Mouse (Mus musculus): ENCODE data around the gene Zbtb5.
A peak's percentile ranks its signal among the peaks of the same experiment; 100 is the strongest.
"Not testable (repeated sequence)": the region's sequence is repeated elsewhere in the genome, so short reads cannot be mapped to it uniquely, and the experiment has no call there.

Zbtb5 gene

GRCm38 (mm10) chr4:45010806-45011415 is 1.3 kb downstream of the Zbtb5 start:
- DNase-seq (ENCODE audit: low spot score): peak; percentile 40

GRCm38 (mm10) chr4:45005452-45005851 is 6.8 kb downstream of the Zbtb5 start:
- no peak for DNase-seq (ENCODE audit: low spot score)

GRCm38 (mm10) chr4:45000001-45000400 is 12.2 kb downstream of the Zbtb5 start:
- DNase-seq (ENCODE audit: low spot score): no peak

- DNase-seq (ENCODE audit: low spot score): no peak
Measured at GRCm38 (mm10) chr4:44998071-44998470, 14.1 kb downstream of the Zbtb5 start.

GRCm38 (mm10) chr4:44994776-44995175 is 17.4 kb downstream of the Zbtb5 start:
- no peak for DNase-seq (ENCODE audit: low spot score)

- DNase-seq (ENCODE audit: low spot score): no peak
Measured at GRCm38 (mm10) chr4:44993847-44994246, 18.4 kb downstream of the Zbtb5 start.

GRCm38 (mm10) chr4:44993179-44993578 is 19.0 kb downstream of the Zbtb5 start:
- DNase-seq (ENCODE audit: low spot score): not testable (repeated sequence)

GRCm38 (mm10) chr4:44992330-44992729 is 19.9 kb downstream of the Zbtb5 start:
- DNase-seq (ENCODE audit: low spot score): not testable (repeated sequence)

- DNase-seq (ENCODE audit: low spot score): no peak
Measured at GRCm38 (mm10) chr4:44990560-44990959, 21.7 kb downstream of the Zbtb5 start.

GRCm38 (mm10) chr4:44983131-44983740 is 29.0 kb downstream of the Zbtb5 start:
- no peak for DNase-seq (ENCODE audit: low spot score)

- no peak for DNase-seq (ENCODE audit: low spot score)
Measured at GRCm38 (mm10) chr4:44982440-44983130, 29.6 kb downstream of the Zbtb5 start.

- no peak for DNase-seq (ENCODE audit: low spot score)
Measured at GRCm38 (mm10) chr4:44981974-44982287, 30.3 kb downstream of the Zbtb5 start.

GRCm38 (mm10) chr4:44981280-44981973 is 30.8 kb downstream of the Zbtb5 start, which contains the start of gene Grhpr:
TSS of gene Grhpr (plus strand) at chr4:44981395.
- DNase-seq (ENCODE audit: low spot score): peak; percentile 78

- no peak for DNase-seq (ENCODE audit: low spot score)
Measured at GRCm38 (mm10) chr4:44979794-44980338, 32.3 kb downstream of the Zbtb5 start.

GRCm38 (mm10) chr4:44978175-44978574 is 34.0 kb downstream of the Zbtb5 start:
- no peak for DNase-seq (ENCODE audit: low spot score)

GRCm38 (mm10) chr4:44976921-44977710 is 35.1 kb downstream of the Zbtb5 start:
- no peak for DNase-seq (ENCODE audit: low spot score)

GRCm38 (mm10) chr4:44976026-44976615 is 36.1 kb downstream of the Zbtb5 start:
- DNase-seq (ENCODE audit: low spot score): no peak

GRCm38 (mm10) chr4:44974331-44974730 is 37.9 kb downstream of the Zbtb5 start:
- no peak for DNase-seq (ENCODE audit: low spot score)

GRCm38 (mm10) chr4:44973871-44974270 is 38.3 kb downstream of the Zbtb5 start:
- DNase-seq (ENCODE audit: low spot score): no peak

- peak; percentile 93 for DNase-seq (ENCODE audit: low spot score)
Measured at GRCm38 (mm10) chr4:44973450-44973849, 38.8 kb downstream of the Zbtb5 start.

GRCm38 (mm10) chr4:44970612-44971110 is 41.6 kb downstream of the Zbtb5 start:
- DNase-seq (ENCODE audit: low spot score): peak; percentile 89
